Mouse (Mus musculus) MEL (cell line): Measurements from ENCODE around the gene Bub1b.

Source experiments
- CTCF ChIP-seq, 3 experiments: IDR thresholded peaks in 2 of 3; conservative IDR thresholded peaks in 1 of 3; 2 replicates each; pipeline ENCODE4 v1.5.1; 2011 to 2012; ENCODE audit warnings: low read length in 3 of 3, low read depth in 2 of 3, mild to moderate bottlenecking in 2 of 3, improper control_type of control experiment in 1 of 3, inconsistent platforms in 1 of 3, mixed read lengths in 1 of 3, moderate library complexity in 1 of 3; ENCODE audit not compliant: control insufficient read depth in 1 of 3, insufficient read depth in 1 of 3, poor library complexity in 1 of 3, severe bottlenecking in 1 of 3
- EP300 ChIP-seq, 2 experiments: IDR thresholded peaks; 2 replicates each; pipeline ENCODE4 v1.6.1; 2011; ENCODE audit warnings: improper control_type of control experiment in 2 of 2, low read length in 2 of 2, low read depth in 1 of 2, mild to moderate bottlenecking in 1 of 2
- GABPA ChIP-seq: IDR thresholded peaks from 2 replicates; pipeline ENCODE4 v1.6.1; 2012; ENCODE audit warnings: low read depth, mild to moderate bottlenecking, inconsistent platforms, low read length, improper control_type of control experiment, moderate library complexity
- HCFC1 ChIP-seq: IDR thresholded peaks from 2 replicates; pipeline ENCODE4 v1.6.1; 2012; ENCODE audit warnings: low read depth, mild to moderate bottlenecking, inconsistent platforms, low read length, improper control_type of control experiment, moderate library complexity
- MYC ChIP-seq: IDR thresholded peaks from 2 replicates; pipeline ENCODE4 v1.6.1; 2011; ENCODE audit warnings: low read depth, mild to moderate bottlenecking, low read length, improper control_type of control experiment, moderate library complexity
- POLR2A ChIP-seq, 2 experiments: IDR thresholded peaks; 2 replicates each; pipeline ENCODE4 v1.6.1; 2011 to 2012; ENCODE audit warnings: low read length in 2 of 2, mild to moderate bottlenecking in 2 of 2, control low read depth in 1 of 2, improper control_type of control experiment in 1 of 2, low read depth in 1 of 2, moderate library complexity in 1 of 2; ENCODE audit not compliant: control insufficient read depth in 1 of 2, insufficient read depth in 1 of 2, poor library complexity in 1 of 2

- TF ChIP-seq GABPA (no peak), CTCF (IDR thresholded peaks at IDR 0.05 in 2 of 3, conservative IDR thresholded peaks at IDR 0.05 in 1 of 3; ENCODE audit: control insufficient read depth in 1 of 3, insufficient read depth in 1 of 3, low read depth in 2 of 3, low read length in 3 of 3, poor library complexity in 1 of 3, severe bottlenecking in 1 of 3) (no peak), HCFC1 (no peak), POLR2A (IDR thresholded peaks at IDR 0.05; ENCODE audit: control insufficient read depth in 1 of 2, insufficient read depth in 1 of 2, low read depth in 1 of 2, low read length in 2 of 2, poor library complexity in 1 of 2) (no peak), EP300 (IDR thresholded peaks at IDR 0.05; ENCODE audit: low read depth in 1 of 2, low read length in 2 of 2) (no peak), MYC (no peak)
Observed at GRCm38 (mm10) chr2:118685088-118685487, 87.1 kb downstream of the Bub1b start.
